Mouse (Mus musculus) heart, postnatal 14 days (tissue): ENCODE data around the gene Map4k1. TPM values are rescaled to one million over a fixed set of nuclear protein-coding genes. Genes with fewer than 3 reads are reported as not detected.

Experiments used
- DNase-seq, 2 experiments: peaks; one replicate each; pipeline ENCODE4 v3.0.0; 2021 to 2022
- intact Hi-C: fragments of 180-260 bp; cut with DNase I; formaldehyde crosslinking; loops from one replicate; pipeline ENCODE4 v1.15.1; 2025
- long read RNA-seq, 2 experiments: library from polyadenylated mRNA; stranded (forward); transcript quantifications; one replicate each; pipeline ENCODE4 v2.0.0; 2021
- total RNA-seq, 2 experiments: library from RNA; stranded (reverse); gene quantifications; 2 replicates each; pipeline ENCODE4 v1.2.3; 2021

Map4k1 gene
- 1 to 10 TPM in 1 of 2 experiments, under 1 TPM in 1; 0.96 to 2.4 TPM for total RNA-seq
- long read RNA-seq, experiment 1, partial matches to known transcripts, result 0 of 2 reads
- long read RNA-seq, experiment 1, other reads (novel, unspliced or antisense), result 1 of 2 reads
- long read RNA-seq, experiment 2, partial matches to known transcripts, result 1 of 2 reads
- long read RNA-seq, experiment 2, other reads (novel, unspliced or antisense), result 0 of 2 reads

DNA sequence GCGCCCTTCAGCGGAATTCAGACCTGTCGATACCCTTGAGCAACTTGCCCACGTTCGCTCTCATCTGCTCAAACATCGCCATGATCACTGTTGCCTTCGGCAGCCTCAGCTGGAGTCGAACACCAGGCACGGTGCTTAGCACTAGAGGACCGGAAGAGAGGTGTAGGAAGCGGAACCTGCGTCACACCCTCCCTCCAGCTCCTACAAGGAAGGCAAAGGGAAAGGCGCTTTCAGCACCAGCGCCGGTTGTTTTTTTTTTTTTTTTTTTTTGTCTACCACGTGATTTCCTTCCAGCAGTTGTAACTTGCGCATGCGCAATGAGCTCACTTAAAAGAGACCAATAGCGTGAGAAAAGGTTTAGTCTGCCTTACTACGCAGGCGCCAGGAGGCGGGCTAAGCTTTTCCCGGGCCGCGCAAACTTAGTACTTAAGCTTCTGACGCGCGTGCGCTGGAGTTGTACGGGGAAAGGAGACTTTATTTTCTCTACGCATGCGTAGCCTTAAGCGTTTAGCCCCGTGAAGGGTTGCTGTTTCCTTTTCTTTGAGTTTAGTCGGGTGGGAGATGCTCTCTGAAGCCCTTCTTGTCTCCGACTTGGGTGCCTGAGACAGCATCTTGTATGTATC lies at the start of gene Map4k1, which contains the start of gene Eif3k:
TSS of gene Map4k1 (plus strand) at position 400 of the 623 bp plus-strand sequence.
TSS of gene Eif3k (minus strand) at position 214 of the 623 bp plus-strand sequence.
- intact Hi-C loops, result loop anchor here (10.0 kb wide), 1 partner anchor 193 kb away; the partner anchor contains the start of genes Ggn and Spred3
- peak; percentile 95 to 97 for DNase-seq

- intact Hi-C loops, result no loop called here
- DNase-seq, result peak; percentile 50 to 52
Measured at GRCm38 (mm10) chr7:28932421-28933041, 49.3 kb upstream of the Map4k1 start.

- intact Hi-C loops, result no loop called here
Measured at GRCm38 (mm10) chr7:28933825-28934224, 48.0 kb upstream of the Map4k1 start.

DNA sequence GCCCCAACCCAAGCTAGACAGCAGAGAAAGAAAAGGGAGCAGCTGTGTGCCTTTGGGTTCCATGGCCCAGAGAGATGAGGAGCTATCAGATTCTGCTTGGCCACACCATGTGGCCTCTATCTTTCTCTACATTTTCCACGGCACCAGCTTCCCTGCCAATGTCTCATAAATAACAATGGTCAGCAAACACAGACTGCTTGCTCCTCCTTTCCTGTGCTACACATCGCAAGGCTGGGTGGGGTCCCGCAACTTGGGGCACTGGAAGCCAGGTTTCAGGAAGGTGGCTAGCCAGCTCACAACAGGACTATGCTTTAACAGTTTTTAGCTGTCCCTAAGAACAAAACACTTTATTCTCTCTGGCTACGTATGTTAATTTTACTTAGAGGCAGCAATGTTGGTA lies 45.1 kb upstream of the Map4k1 start:
- DNase-seq, result no peak
- intact Hi-C loops, result no loop called here

More at GRCm38 (mm10) chr7:28933825-28934224, 48.0 kb upstream of the Map4k1 start:
- DNase-seq, result no peak

DNA sequence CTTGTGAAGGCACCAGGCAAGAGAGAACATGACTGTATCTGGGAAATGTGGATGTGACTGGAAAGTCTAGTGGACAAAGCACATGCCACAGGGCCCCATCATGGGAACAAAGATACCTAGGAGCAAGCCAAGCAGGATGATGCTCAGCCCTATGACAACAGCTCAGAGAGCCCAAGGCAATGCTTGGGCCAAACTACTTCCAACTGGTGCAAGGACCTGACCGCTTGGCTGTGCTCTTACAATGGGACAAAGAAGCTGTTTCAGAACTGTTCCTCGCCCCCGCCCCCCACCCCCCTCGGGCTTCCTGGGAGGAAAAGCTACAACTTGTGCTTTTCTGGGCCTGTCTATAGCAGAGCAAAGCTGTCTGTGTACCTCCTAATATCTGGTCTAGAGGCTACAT lies 43.2 kb upstream of the Map4k1 start:
- no peak for DNase-seq
- intact Hi-C loops, result loop anchor here (2.0 kb wide), 1 partner anchor 34 kb away; no protein-coding TSS in a partner anchor

- DNase-seq, result no peak
- intact Hi-C loops, result loop anchor here (1.0 to 2.0 kb wide), 2 partner anchors 21 to 33 kb away; no protein-coding TSS in a partner anchor
Measured at GRCm38 (mm10) chr7:28939418-28940183, 42.2 kb upstream of the Map4k1 start.

DNA sequence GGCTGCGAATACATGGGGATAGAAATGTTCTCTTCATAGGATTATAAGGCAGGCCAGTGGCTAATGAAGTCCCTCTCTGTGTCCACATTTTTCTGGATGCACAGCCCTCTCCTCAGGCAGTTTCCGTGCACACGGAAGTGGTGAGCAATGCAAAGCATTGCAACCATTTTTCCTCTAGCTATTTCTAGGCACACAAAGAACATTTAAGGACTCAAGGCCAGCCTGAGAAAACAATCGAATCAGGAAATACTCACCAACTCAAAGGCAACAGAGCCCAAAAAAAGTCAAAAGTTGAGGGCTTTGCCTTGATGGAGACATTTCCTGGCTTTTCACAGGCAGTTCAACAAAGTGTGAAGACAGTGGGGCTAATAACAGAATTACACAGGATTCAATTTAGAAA lies 40.7 kb upstream of the Map4k1 start:
- no peak for DNase-seq
- intact Hi-C loops, result no loop called here

DNA sequence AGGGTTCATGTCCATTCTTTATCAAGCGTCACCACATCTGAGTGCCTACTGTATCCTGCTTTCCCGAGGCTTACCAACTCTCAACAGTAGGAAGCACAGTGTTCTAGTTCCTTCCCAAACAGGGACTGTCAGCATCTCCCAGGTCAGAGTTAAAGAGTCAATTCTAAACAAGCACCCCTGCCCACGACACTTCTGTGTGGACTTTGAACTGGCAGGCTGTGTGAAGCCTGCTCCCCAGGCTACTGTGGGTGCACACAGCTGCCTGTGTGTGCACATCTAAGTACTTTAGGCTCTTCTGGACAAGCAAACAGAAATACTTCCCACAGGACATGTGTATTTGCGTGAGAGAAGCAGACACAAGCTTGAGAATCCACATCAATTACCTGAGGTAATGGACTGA lies 40.3 kb upstream of the Map4k1 start:
- DNase-seq, result no peak
- intact Hi-C loops, result no loop called here

- no peak for DNase-seq
- intact Hi-C loops, result no loop called here
Measured at GRCm38 (mm10) chr7:28943451-28944180, 38.2 kb upstream of the Map4k1 start.

DNA sequence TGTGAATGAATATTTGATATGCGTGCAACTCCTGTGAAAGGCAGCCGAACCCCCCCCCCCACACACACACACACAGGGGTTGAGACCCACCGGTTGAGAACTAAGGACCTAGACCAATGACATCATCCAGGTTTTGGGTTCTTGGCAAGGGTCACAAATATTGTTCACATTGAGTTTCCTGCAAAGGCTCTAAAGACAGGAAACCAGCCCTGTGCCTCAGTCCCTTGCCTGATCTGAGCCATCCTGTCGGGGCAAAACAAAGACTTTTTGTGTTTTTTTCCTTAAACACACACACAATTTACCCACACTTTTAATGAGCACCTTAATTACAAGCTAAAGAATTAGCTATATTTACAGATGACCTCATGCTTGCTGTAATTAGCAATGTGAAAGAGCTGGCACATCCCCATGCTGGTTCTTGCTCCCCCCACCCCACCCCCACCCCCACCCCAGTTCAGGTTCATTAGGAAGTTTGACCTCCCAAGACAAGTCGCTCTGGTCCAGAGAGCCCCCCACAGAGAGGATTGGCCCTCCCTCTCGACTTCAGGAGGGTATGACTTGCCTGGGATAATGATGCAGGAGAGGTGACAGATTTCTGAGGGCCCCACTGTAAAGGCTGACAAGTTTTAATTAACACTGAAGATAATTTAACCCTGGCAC lies 37.0 kb upstream of the Map4k1 start:
- intact Hi-C loops, result no loop called here
- no peak for DNase-seq

DNA sequence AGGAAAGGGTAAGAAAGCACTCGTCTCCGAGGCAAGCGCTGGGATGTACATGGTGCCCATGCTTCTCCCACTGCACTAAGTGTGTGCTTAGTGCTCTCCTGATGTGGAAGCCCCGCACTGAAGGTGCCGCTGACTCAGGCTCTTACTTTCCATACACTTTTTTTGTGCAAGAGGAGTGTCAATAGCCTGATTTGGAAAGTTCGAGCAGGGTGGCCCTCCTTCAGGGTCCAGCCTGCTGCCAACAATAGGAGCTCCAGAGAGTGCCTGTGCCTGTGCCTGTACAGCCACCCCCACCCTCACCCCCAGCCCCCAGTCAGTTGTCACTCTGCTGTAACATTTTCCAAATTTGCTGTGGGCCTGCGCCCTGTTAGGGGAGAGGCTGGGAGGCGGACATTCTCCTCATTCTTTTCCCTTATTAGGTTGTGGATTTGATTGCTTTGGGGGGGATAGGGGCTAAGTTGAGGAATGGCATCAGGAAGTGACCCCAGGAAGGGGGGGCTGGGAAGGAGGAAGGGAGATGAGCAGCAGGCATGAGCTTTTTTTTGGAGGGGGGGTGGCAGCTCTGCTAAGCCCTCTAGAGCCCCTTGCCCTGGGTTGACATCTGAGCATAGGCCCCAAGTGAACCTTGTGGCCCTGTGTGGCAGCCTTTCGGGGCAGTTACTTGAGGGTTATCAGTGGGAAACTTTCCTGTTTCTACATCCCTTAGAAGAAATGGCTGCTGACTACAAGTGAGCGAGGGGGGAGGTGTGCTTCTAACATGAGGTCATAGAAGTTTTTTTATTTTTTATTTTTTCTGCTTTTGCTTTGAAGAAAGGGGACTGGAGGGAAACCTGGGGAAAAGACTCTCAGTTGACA lies 36.2 kb upstream of the Map4k1 start:
- intact Hi-C loops, result no loop called here
- DNase-seq, result no peak

GRCm38 (mm10) chr7:28946271-28946610 lies 35.6 kb upstream of the Map4k1 start:
- no peak for DNase-seq
- intact Hi-C loops, result no loop called here

DNA sequence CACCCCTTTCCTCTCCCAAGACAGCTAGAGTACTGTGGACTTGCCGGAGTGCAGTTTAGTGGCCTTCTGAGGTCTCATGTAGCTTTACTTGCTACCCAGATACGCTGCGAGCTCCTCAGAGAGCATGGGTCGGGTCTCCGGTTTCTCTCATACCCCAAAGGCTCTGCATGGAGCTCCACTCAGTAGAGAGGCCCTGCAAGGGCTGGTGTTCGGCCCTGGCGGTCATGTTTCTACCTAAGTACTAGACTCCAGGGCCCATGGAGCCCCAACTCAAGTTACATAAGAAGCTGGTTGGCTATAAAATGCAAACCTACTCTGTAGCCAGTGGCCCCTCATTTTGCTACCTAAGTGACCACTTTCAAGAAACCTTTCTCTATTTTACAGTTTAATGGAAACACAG lies 33.1 kb upstream of the Map4k1 start:
- no peak for DNase-seq
- intact Hi-C loops, result no loop called here

GRCm38 (mm10) chr7:28949298-28949697 lies 32.6 kb upstream of the Map4k1 start:
- intact Hi-C loops, result no loop called here
- DNase-seq, result no peak

DNA sequence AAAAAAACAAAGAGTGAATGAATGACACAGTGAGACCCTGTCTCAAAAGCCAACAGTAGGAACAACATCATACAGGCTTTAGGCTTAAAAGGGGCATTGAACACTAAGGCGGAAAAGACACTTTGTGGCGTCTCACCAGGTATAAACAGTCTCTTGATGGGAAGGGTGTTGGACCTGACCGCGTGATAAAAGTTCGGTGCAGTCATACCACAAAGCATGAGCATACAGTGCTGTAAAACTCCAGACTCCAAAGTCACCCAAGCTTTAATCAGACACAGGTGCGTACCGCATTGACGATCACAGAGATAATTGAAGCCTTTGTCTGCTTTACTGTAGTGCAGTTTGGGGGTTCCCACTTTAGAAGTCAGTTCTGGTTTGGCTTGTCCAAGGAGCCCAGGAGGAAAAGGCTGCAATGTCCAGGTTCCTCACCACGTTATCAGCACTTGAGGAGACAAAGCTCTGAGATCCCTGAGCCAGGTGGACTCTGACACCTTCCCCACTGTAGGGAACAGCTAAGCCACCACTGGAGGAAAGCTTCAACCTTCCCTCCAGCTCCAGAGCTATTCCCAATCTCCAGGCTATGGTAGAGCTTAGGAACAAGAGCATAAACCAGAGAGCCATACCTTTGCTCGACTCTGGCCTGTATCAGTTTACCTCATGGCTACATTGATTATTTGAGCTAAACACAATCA lies 31.4 kb upstream of the Map4k1 start:
- intact Hi-C loops, result no loop called here
- DNase-seq, result no peak

GRCm38 (mm10) chr7:28951764-28952163 lies 30.1 kb upstream of the Map4k1 start:
- intact Hi-C loops, result no loop called here
- no peak for DNase-seq

DNA sequence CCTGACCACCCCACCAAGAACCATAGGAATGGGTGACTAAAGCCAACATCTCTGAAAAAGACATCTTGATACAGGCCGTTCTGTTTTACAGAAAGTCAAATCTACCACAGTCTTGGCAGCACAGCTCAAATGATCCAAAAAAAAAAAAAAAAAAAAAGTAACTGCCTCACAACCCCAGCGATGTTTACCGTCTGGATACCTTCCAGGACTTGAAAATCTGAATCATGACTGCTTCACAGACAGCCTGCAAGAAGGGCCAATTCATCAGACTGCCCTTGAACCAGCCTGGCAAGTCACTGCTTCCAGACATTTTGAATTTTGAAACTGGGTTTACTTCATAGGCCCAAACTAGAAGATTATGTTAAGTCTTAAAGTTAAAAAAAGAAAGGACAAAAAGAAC lies 29.1 kb upstream of the Map4k1 start:
- intact Hi-C loops, result no loop called here
- DNase-seq, result no peak
